Mouse (Mus musculus) ES-E14 (cell line): Measurements from ENCODE around the gene Pml.

Experiments used
- CHD2 ChIP-seq: IDR thresholded peaks from 2 replicates; pipeline ENCODE4 v1.6.1; 2014; ENCODE audit warnings: mild to moderate bottlenecking, low read depth, low read length, inconsistent platforms
- HCFC1 ChIP-seq: IDR thresholded peaks from 2 replicates; pipeline ENCODE4 v1.6.1; 2012; ENCODE audit warnings: low read length, inconsistent platforms, borderline replicate concordance; ENCODE audit not compliant: insufficient read depth
- MAFK ChIP-seq: IDR thresholded peaks from 2 replicates; pipeline ENCODE4 v1.6.1; 2014; ENCODE audit warnings: mild to moderate bottlenecking, low read depth, low read length, inconsistent platforms; ENCODE audit not compliant: insufficient read depth
- ZC3H11A ChIP-seq: IDR thresholded peaks from 2 replicates; pipeline ENCODE4 v1.6.1; 2012; ENCODE audit warnings: low read depth, mild to moderate bottlenecking, inconsistent platforms, low read length, borderline replicate concordance
- ZNF384 ChIP-seq: IDR thresholded peaks from 2 replicates; pipeline ENCODE4 v1.6.1; 2012; ENCODE audit warnings: low read depth, low read length, inconsistent platforms

GRCm38 (mm10) chr9:58201861-58202549 lies 47.6 kb downstream of the Pml start:
- no peak for TF ChIP-seq CHD2
- no peak for TF ChIP-seq HCFC1
- TF ChIP-seq MAFK = no peak
- TF ChIP-seq ZC3H11A = no peak
- no peak for TF ChIP-seq ZNF384
